Mouse (Mus musculus): Measurements from ENCODE around the gene Kcnip2. TPM values are rescaled to one million over a fixed set of nuclear protein-coding genes. Genes with fewer than 3 reads are reported as not detected.

Gene Kcnip2
- total and polyA plus RNA-seq, 2 experiments from 2014 or later = 30.3 to 30.6 TPM

DNA sequence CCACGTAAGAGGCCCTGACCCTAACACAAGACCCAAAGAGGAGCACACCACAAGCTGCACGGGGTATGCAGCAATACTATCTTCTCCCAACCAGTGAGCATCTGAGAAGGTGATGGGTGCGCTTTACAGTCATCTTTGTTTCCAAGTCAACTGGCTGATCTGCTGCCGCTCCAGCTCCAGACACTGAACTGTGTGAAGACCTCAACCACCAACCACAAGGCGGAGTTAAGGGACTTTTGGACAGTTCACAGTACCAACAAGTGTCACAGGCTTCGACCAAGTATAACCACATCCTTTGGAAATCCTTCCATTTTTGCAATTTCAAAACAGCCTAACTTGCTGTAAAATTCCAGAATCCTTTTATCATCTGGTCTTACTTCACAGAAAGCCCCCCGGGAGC is 64.0 kb downstream of the Kcnip2 start:
- Histone ChIP-seq H3K9ac (no peak overlapping the region), H3K4me3 (ENCODE audit: low read depth, low read length) (no peak overlapping the region), H3K27ac (ENCODE audit: low read depth, low read length) (no peak overlapping the region), H3K36me3 (ENCODE audit: insufficient read depth) (peaks cover 43% of the 10 kb centered on the region), H3K4me1 (ENCODE audit: insufficient read depth) (0 out of 2 replicates have a peak, but pooled peaks cover 8% of the 10 kb centered on the region), H3K9me3 (ENCODE audit: low read length) (no peaks in the 10 kb centered on the region), H3K4me2 (ENCODE audit: low read depth) (no peak overlapping the region), H3K27me3 (ENCODE audit: insufficient read depth, low read length) (no peaks in the 10 kb centered on the region)
- 93% methylated on average over 7 of the region's 7 CpGs for WGBS
- ATAC-seq (no peak), DNase-seq (no peak)
- no peak for TF ChIP-seq CTCF (IDR thresholded peaks at IDR 0.05; ENCODE audit: low read depth)

DNA sequence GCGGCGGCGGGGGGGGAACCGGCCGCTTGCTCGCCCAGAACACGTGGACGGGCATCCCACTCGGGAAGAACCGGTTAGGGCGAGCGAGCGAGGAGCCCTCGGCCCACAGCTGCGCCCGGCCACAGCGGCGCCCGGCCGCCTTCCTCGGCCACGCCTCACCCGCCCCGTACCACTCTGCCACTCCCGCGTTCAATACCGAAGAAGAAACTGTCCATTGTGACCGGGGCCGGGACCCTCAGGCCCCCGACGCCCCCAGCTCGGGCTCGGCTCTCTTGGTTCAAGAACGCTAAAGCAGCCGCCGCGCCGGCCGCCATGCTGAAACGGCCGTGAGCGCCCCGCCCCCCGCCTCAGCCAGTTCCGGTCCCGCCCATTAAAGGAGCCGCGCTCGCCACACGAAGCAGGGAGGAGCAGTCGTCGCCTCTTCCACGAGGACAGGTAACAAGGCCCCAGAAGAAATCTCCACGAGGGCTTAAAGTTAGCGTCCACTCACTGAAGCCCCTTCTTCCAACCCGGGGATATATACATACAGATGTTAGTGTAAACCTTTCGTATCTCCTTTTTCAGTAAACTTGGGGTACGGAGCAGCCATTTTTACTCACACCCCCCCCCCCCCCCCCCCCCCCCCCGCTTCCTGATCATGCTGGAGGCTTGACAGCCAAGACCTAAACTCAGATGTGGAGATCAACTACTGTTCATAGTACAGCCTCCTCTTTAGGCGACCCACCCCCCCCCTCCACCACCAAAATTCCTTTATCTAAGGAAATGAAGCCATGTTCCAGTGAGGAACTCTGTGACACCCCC is 66.4 kb downstream of the Kcnip2 start, which contains the start of gene Npm3:
Npm3 (minus strand) TSS at position 349 of the 801 bp plus-strand sequence.
- Histone ChIP-seq H3K36me3 (ENCODE audit: insufficient read depth) (peaks cover 21% of the 10 kb centered on the region), H3K27me3 (ENCODE audit: insufficient read depth, low read length) (peaks cover 18% of the 10 kb centered on the region), H3K4me3 (ENCODE audit: low read depth, low read length) (peak within 1 kb of the TSS; percentile 64), H3K4me1 (ENCODE audit: insufficient read depth) (0 out of 2 replicates have a peak, but pooled peaks cover 8% of the 10 kb centered on the region), H3K4me2 (ENCODE audit: low read depth) (peak within 1 kb of the TSS; percentile 91), H3K27ac (ENCODE audit: low read depth, low read length) (no peak within 1 kb of the TSS), H3K9ac (peak within 1 kb of the TSS; percentile 61), H3K9me3 (ENCODE audit: low read length) (no peaks in the 10 kb centered on the region)
- no peak for TF ChIP-seq CTCF (IDR thresholded peaks at IDR 0.05; ENCODE audit: low read depth)
- peak; percentile 90 for ATAC-seq
- peak; percentile 90 for DNase-seq
- under 1% methylated on average over 59 of the region's 60 CpGs for WGBS

DNA sequence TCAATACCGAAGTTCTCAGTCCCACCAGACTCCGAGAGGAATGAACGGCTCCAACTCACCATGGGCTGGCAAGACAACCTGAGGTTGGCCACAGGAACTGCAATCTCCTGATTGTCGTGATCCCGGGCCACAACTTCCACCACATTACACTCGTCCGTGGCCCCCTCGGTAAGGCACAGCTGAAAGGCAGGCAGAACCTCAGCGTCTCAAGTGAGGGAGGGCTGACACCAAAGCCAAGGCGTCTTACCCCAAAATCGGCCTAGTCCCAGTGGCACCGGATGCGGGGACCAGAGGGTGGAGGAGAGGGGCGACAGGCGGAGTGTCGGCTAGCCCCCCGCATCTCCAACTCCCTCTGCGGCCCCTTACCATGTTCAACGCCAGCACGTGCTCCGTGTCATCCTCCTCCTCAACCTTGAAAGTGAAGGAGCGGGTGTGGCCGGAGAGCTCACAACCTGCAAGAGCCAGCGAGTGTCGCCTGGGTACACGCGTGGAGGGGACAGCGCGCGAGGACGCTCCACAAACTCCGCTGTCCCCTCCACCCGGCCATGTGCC is 67.1 kb downstream of the Kcnip2 start:
- ATAC-seq = no peak; the same call in 1 of the 2 replicates
- WGBS = 3% methylated on average over 33 of the region's 33 CpGs
- Histone ChIP-seq H3K9ac (peak overlapping the region; percentile 61), H3K36me3 (ENCODE audit: insufficient read depth) (peaks cover 14% of the 10 kb centered on the region), H3K9me3 (ENCODE audit: low read length) (no peaks in the 10 kb centered on the region), H3K27ac (ENCODE audit: low read depth, low read length) (no peak overlapping the region), H3K4me1 (ENCODE audit: insufficient read depth) (0 out of 2 replicates have a peak, but pooled peaks cover 8% of the 10 kb centered on the region), H3K4me2 (ENCODE audit: low read depth) (peak overlapping the region; percentile 91), H3K27me3 (ENCODE audit: insufficient read depth, low read length) (peaks cover 24% of the 10 kb centered on the region), H3K4me3 (ENCODE audit: low read depth, low read length) (peak overlapping the region; percentile 64)
- no peak for DNase-seq
- no peak for TF ChIP-seq CTCF (IDR thresholded peaks at IDR 0.05; ENCODE audit: low read depth)

DNA sequence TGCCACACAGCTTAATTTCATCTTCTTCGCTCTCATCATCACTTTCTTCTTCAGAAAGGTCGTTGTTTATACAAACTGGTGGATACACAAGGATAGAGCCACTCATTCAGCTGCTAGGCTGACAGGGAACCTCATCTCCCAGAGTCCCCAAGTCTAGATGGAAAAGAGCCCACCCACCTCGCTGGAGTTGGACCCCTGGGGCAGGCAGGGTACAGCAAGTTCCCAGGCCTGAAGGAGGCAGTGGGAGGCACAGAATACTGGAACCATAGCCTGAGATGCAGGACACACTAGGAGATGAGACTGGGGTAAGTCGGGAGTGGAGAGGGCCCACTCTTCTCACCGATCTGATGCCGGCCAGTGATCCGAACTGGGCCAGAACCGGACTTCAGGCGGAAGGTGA is 67.7 kb downstream of the Kcnip2 start:
- 59% methylated on average over 9 of the region's 9 CpGs for WGBS

DNA sequence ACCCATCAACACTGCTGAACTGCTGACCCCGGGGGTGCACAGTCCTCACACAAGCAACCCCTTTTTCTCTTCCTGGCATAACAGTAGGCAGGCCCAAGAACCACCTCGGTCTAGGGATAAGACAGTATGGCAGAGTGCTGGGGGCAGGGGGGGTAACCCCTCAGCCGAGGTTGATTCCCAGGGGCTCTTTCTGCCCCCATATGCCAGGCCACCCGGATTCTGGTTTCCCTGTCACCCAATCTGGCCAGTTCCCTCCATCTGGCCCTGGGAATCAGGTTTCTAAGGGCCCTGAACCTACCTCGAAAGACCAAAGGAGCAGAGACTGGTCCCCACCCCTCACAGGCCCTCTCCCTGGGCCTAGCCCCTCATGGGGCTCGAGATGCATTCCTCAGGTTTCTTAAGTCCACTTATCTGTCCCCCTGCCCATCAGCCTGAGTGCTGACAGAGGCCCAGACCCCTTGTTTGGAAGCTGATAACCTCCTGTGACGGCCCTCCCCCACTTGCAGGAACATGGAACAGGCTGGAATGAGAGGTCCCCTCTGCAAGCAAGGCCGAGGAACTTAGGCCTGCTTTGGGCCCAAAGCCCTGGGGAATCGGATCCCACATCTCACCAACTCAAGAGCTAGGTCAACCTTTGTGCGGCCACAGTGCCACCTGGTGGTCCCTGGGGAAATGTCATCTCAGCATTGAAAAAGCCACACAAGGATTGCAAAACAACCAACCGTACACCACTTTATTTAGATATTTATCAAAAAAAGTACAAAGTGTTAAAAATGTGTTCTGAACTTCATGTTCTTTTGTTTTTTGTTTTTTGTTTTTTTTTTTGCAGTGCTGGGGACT is 68.6 kb downstream of the Kcnip2 start:
- no peak overlapping the region for H3K4me3 ChIP-seq (ENCODE audit: low read depth, low read length)
- no peak overlapping the region for H3K9ac ChIP-seq
- peaks cover 31% of the 10 kb centered on the region for H3K27me3 ChIP-seq (ENCODE audit: insufficient read depth, low read length)
- peak; percentile 86 for TF ChIP-seq CTCF (IDR thresholded peaks at IDR 0.05; ENCODE audit: low read depth)
- 0 out of 2 replicates have a peak, but pooled peaks cover 8% of the 10 kb centered on the region for H3K4me1 ChIP-seq (ENCODE audit: insufficient read depth)
- ATAC-seq = no peak; the same call in 1 of the 2 replicates
- no peak overlapping the region for H3K4me2 ChIP-seq (ENCODE audit: low read depth)
- no peak overlapping the region for H3K27ac ChIP-seq (ENCODE audit: low read depth, low read length)
- no peaks in the 10 kb centered on the region for H3K9me3 ChIP-seq (ENCODE audit: low read length)
- H3K36me3 ChIP-seq (ENCODE audit: insufficient read depth) = peaks cover 7% of the 10 kb centered on the region
- DNase-seq = peak; percentile 89
- whole genome bisulfite sequencing = 31% methylated on average over 11 of the region's 11 CpGs

More for the DNA sequence above, 67.7 kb downstream of the Kcnip2 start:
- Histone ChIP-seq H3K9ac (no peak overlapping the region), H3K4me2 (ENCODE audit: low read depth) (peak overlapping the region; percentile 91), H3K36me3 (ENCODE audit: insufficient read depth) (peaks cover 11% of the 10 kb centered on the region), H3K9me3 (ENCODE audit: low read length) (no peaks in the 10 kb centered on the region), H3K27me3 (ENCODE audit: insufficient read depth, low read length) (peaks cover 29% of the 10 kb centered on the region), H3K4me3 (ENCODE audit: low read depth, low read length) (no peak overlapping the region; the same call in 1 of the 2 replicates), H3K27ac (ENCODE audit: low read depth, low read length) (no peak overlapping the region), H3K4me1 (ENCODE audit: insufficient read depth) (0 out of 2 replicates have a peak, but pooled peaks cover 8% of the 10 kb centered on the region)
- DNase-seq (no peak), ATAC-seq (no peak)
- no peak for TF ChIP-seq CTCF (IDR thresholded peaks at IDR 0.05; ENCODE audit: low read depth)

- ATAC-seq (no peak), DNase-seq (peak; percentile 73)
- peaks cover 38% of the 10 kb centered on the region for H3K27me3 ChIP-seq (ENCODE audit: insufficient read depth, low read length)
- H3K36me3 ChIP-seq (ENCODE audit: insufficient read depth) = 0 out of 2 replicates have a peak, but pooled peaks cover under 1% of the 10 kb centered on the region
- H3K27ac ChIP-seq (ENCODE audit: low read depth, low read length) = no peak overlapping the region
- no peaks in the 10 kb centered on the region for H3K9me3 ChIP-seq (ENCODE audit: low read length)
- H3K4me1 ChIP-seq (ENCODE audit: insufficient read depth) = 0 out of 2 replicates have a peak, but pooled peaks cover 8% of the 10 kb centered on the region
- H3K4me2 ChIP-seq (ENCODE audit: low read depth) = no peak overlapping the region
- no peak overlapping the region for H3K4me3 ChIP-seq (ENCODE audit: low read depth, low read length)
- H3K9ac ChIP-seq = no peak overlapping the region
- 13% methylated on average over 29 of the region's 29 CpGs for WGBS
- peak; percentile 81 for TF ChIP-seq CTCF (IDR thresholded peaks at IDR 0.05; ENCODE audit: low read depth)
These were observed 69.5 kb downstream of the Kcnip2 start for GRCm38 (mm10) chr19:45746153-45747020.
